Mouse (Mus musculus) cerebellum, adult (tissue): ENCODE results near the gene Efcab14.

ENCODE experiments used
- ATAC-seq: cut with Nextera tagmentation; 2 replicates; pipeline ENCODE4 v1.9.2; 2017; ENCODE audit warnings: mild to moderate bottlenecking, moderate library complexity, mixed read lengths; ENCODE audit not compliant: insufficient number of reproducible peaks, low FRiP score, low TSS enrichment

Efcab14 gene

DNA sequence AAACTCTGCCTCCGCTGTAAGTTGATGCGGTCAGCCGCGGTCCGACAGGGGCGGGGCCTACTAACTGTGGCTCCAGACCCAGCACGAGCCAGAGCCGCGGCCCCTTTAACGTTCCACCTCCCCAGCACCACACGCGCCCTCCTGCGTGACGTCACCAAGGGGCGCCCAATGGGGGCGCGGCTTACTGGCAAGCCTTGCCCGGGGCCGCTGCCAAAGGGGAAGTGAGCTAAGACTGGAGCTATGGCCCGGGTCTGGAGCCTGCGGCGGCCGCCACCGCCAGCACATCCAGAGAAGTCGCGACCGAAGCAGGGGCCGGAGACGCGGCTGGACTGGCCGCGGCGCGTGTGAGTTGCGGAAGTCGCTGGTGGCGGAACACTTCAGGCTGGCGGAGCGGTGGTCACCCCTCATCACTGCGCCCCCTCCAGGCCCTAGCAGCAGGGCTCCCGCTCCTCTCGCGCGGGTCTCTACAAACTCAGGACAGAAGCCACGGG lies at the start of gene Efcab14:
Gene Efcab14 (plus strand): TSS at position 194 of the 491 bp plus-strand sequence.
- peak; percentile 97 for ATAC-seq

DNA sequence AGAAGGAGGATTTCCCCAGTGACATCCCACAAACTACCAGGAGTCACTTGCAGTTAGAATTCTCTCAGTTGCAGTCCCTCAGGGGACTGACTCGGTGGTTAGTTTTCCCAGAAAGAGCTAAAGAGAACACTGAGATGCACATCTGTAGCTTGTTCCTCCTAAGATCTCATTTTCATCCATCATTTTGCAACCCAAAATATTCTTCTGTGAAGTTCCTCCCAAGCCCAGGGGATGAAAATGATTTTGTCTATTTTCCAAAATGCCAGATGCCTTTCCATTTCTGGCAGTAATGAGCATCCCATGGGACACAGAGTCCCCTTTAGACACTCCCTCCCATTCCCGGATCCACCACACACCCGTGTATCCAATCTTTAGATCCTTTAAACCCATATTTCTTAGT lies 36.1 kb upstream of the Efcab14 start:
- no peak for ATAC-seq

DNA sequence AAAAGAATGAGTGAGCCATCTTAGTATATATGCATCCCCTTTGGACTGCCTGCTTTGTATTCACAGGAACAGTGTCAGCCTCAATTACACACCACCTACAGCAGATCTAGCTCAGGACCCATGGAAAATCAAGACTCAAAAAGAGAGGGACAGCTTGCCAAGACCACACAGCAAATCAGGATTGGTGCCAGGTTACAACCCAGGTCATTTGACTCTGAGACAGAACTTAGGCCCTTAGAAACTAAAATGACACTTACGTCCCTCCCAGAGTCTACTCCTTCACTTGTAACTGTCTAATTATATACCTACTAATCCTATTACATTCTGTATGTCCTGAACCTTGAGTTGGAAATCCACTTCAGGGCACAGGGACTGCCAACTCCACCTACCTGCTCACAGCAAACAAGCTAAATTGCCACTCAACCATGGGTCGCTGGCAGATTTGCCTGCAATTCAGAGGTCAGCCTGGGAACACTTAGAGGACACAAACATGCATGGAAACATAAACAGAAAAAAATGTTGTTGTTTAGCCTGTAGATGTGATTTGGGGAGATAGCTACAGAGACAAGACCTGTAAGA lies 33.5 kb upstream of the Efcab14 start:
- no peak for ATAC-seq

DNA sequence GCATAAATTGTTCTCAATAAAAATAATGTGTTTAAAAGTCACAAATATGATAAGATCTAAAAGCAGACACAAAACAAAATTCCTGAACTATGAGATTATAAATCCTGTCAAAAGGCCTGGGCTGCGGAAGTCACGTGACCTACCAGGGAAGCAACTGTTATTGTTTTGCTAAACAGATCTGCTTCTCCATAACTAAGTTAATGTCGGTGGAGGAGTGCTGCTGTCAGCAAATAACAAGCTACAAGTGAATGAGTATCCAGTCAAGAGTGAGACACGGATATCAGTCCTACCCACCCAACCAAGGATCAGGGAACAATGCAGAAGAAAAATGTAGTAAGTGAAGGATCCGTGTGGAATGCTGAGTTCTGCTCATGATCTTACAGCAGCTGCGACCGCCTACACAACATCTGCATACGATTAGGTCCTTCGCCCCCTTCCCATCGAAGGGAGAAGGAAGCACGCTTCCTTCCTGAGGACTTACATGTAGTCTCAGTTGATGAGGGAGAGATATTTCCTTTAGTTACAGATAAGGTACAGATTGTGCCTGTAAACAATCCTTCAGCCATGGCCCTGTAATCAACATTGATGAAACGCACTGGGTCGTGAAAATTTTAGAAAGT lies 28.5 kb upstream of the Efcab14 start:
- no peak for ATAC-seq

- no peak for ATAC-seq
These were observed 27.6 kb upstream of the Efcab14 start for GRCm38 (mm10) chr4:115709792-115710418.

DNA sequence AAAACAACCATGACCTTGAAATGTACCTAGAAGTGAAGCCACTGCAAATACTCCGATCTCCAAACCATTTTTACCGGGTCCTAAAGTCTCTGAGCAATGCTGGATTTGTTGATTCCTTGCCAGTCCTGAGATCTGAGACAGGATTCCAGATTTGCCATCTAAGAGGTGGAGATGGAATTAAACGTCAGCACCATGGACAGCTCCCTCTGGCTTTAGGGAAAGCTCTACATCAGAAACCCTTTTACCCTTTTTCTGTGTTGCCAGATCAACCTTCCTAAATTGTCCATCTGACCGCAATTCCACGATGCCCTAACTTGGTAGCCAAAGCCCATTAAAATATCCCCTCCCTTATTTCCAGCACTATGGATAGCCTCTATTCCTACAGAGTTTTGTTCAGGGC lies 8.8 kb upstream of the Efcab14 start:
- ATAC-seq = no peak

GRCm38 (mm10) chr4:115731588-115732222 lies 5.8 kb upstream of the Efcab14 start:
- peak; percentile 49; the same call in 1 of the 2 replicates for ATAC-seq

GRCm38 (mm10) chr4:115732223-115732818 lies 5.2 kb upstream of the Efcab14 start:
- ATAC-seq = no peak

- ATAC-seq = no peak
These were observed 3.8 kb upstream of the Efcab14 start for GRCm38 (mm10) chr4:115733746-115734145.

GRCm38 (mm10) chr4:115734867-115735266 lies 2.7 kb upstream of the Efcab14 start:
- no peak for ATAC-seq

DNA sequence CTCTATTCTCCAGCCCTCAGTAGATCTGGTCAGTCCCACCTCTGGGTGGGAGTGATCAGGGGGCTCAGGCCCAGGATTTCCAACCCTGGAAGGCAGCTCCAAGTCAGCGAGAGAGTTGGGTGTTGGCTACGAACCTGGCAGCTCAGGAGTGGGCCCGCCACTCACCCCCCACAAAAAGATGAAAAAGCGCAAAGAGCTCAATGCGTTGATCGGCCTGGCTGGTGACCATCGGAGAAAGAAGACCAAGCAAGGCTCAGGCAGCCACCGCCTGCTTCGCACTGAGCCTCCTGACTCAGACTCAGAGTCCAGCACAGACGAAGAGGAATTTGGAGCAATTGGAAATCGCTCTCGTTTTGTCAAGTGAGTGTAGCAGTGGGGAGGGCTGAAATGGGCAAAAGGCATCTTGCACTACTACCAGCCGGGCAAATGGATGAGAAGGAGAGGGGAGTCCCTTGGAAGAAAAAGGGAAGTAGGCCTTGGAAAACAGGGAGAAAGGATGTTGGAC lies 989 bp downstream of the Efcab14 start:
- no peak for ATAC-seq

DNA sequence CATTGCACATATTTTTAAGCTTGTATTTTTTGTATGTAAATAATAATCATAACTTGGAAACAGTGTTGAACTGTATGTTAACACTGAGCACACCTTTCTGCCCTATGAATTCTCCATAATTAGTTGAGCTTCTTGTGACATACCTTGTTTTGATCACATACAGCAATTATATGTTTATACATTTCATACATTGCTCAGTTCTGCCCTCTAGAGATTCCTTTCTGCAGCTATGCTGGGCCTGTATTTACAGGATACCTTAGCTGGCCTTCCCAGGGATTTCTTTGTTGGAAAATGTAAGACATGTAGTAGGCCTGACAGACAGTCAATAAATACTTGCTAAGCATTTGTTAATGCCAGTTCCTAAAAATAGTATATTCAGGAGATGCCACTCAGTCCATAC lies 5.1 kb downstream of the Efcab14 start:
- ATAC-seq = no peak

- ATAC-seq = no peak
These were observed 5.6 kb downstream of the Efcab14 start for GRCm38 (mm10) chr4:115743096-115743495.

DNA sequence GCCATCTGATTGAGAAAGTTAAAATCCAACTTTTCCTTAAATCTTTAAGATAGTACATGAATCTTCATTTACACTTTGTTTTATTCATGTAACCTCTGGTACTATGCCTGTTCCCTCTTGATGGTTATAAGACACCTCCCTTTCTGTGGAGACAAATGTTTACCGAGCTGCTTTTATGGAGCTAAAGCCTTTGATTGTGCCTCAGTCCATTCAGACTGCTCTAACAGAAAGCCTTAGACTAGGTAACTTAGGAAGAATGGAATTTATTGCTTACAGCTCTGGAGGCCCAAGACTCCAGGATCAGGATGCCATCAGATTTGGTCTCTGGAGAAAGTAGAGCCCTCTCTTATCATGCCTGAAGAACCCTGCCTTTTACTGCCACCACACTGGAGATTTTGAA lies 10.6 kb downstream of the Efcab14 start:
- ATAC-seq = no peak

GRCm38 (mm10) chr4:115749336-115749735 lies 11.8 kb downstream of the Efcab14 start:
- ATAC-seq = no peak

GRCm38 (mm10) chr4:115754101-115754500 lies 16.6 kb downstream of the Efcab14 start:
- ATAC-seq = no peak

DNA sequence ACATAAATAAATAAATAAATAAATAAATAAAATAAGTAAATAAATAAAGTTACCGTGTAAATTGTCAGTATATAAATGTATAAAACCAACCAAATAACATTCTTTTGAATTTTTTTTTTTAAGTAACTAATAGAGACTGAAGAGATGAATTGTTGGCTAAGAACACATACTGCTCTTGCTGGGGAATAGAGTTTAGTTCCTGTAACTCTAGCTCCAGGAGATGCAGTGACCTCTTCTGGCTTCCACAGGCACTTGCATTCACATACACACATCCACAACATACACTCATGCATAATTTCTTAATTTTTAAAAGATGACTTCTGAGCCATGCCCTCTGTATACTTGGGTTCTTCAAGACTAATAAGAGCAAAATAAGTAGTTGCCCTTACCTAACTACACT lies 17.3 kb downstream of the Efcab14 start:
- no peak for ATAC-seq

- no peak for ATAC-seq
These were observed 23.7 kb downstream of the Efcab14 start for GRCm38 (mm10) chr4:115761206-115761605.

DNA sequence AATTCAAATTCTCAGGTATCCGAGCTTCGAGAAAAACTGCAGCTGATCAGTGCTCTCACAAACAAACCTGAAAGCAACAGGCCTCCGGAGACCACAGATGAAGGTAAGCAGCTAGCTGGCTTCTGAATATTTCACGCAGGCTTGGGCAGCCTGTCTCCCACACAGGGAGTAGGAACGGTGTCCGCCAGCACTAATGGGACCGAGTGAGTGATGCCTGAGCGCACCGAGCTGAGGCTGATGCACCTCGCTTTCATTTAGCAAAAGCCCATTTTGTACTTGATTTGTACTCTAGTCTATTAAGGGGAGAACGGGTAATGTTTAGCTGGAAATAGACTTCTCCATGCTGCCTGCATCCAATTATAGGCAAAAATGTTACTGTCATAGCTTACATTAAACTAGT lies 27.0 kb downstream of the Efcab14 start:
- no peak for ATAC-seq

DNA sequence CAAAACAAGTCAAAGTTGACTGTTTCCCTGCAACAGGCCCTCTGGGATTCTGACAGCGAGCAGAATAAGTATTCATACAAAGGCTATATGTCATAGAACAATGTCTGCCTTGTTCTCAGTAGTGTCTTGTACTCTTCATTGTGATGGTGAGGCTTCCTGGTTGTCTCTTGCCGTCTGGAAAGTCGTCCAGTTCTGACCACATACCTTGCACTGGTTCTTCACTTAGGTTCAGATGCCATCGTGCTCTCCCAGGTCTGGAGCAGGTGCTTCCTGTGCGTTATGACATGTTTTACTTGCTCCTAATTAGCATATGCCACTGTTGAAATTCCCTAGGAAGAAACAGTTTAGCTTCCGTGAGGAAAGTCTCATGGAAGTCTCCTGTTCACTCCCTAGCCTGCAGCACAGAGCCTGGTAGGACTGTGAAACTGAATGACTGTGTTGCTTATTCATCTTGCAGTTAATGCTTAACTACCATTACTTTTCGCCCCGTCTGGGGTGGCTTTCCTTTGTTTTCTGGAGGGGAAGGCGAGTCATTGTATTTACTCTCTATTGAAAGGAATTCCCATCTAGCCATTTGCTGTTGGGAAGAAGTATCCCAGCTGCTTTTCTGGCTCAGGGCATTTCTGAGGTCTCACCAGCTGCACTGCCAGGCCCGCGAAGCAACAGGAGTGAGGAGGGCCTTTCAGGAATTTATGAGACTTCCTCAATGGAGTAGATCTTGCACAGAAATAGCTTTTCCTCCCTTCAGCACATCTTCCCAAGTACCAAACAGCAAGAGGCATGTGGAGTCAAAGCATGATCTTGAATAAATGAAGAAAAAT lies 30.3 kb downstream of the Efcab14 start:
- no peak for ATAC-seq
